Mouse (Mus musculus) brain, embryonic 14.5 days (tissue): ENCODE results near the gene Mrpl36.

Experiments
- CTCF ChIP-seq: fragments of 200-500 bp; IDR thresholded peaks from 2 replicates; pipeline ENCODE4 v1.5.1; 2012; ENCODE audit warnings: inconsistent platforms, mild to moderate bottlenecking, moderate library complexity, borderline replicate concordance; ENCODE audit not compliant: insufficient read depth, insufficient read length; ENCODE audit errors: extremely low read depth
- POLR2A ChIP-seq: fragments of 200-500 bp; IDR thresholded peaks from 2 replicates; pipeline ENCODE4 v1.6.1; 2012; ENCODE audit warnings: mild to moderate bottlenecking, inconsistent platforms, borderline replicate concordance; ENCODE audit not compliant: poor library complexity, insufficient read depth, insufficient read length, severe bottlenecking; ENCODE audit errors: extremely low read depth

GRCm38 (mm10) chr13:73322626-73323025 is 5.7 kb upstream of the Mrpl36 start:
- no peak for TF ChIP-seq POLR2A
- TF ChIP-seq CTCF: no peak
